Mouse (Mus musculus): Measurements from ENCODE around the gene Rps17. TPM values are rescaled to one million over a fixed set of nuclear protein-coding genes. Genes with fewer than 3 reads are reported as not detected.

The Rps17 gene
- total RNA-seq, 2 experiments from 2014 or later: 682 to 705 TPM

- DNase-seq (ENCODE audit: low spot score in 2 of 2): no peak
These were observed 9.2 kb downstream of the Rps17 start for GRCm38 (mm10) chr7:81335705-81336431.

- DNase-seq (ENCODE audit: low spot score in 2 of 2): no peak
These were observed 13.2 kb downstream of the Rps17 start for GRCm38 (mm10) chr7:81331851-81332250.

GRCm38 (mm10) chr7:81330767-81331166 is 14.3 kb downstream of the Rps17 start:
- no peak for DNase-seq (ENCODE audit: low spot score in 2 of 2)

GRCm38 (mm10) chr7:81327661-81328060 is 17.4 kb downstream of the Rps17 start:
- no peak for DNase-seq (ENCODE audit: low spot score in 2 of 2)

- DNase-seq (ENCODE audit: low spot score in 2 of 2): no peak
These were observed 18.2 kb downstream of the Rps17 start for GRCm38 (mm10) chr7:81326859-81327258.

- DNase-seq (ENCODE audit: low spot score in 2 of 2): no peak
These were observed 19.0 kb downstream of the Rps17 start for GRCm38 (mm10) chr7:81326043-81326442.

- no peak for DNase-seq (ENCODE audit: low spot score in 2 of 2)
These were observed 23.3 kb downstream of the Rps17 start for GRCm38 (mm10) chr7:81321776-81322175.

GRCm38 (mm10) chr7:81319749-81320148 is 25.3 kb downstream of the Rps17 start:
- no peak for DNase-seq (ENCODE audit: low spot score in 2 of 2)

- DNase-seq (ENCODE audit: low spot score in 2 of 2): no peak
These were observed 29.5 kb downstream of the Rps17 start for GRCm38 (mm10) chr7:81315583-81315982.

- no peak for DNase-seq (ENCODE audit: low spot score in 2 of 2)
These were observed 33.5 kb downstream of the Rps17 start for GRCm38 (mm10) chr7:81311581-81311980.

GRCm38 (mm10) chr7:81311130-81311529 is 33.9 kb downstream of the Rps17 start:
- DNase-seq (ENCODE audit: low spot score in 2 of 2): no peak

- no peak for DNase-seq (ENCODE audit: low spot score in 2 of 2)
These were observed 35.8 kb downstream of the Rps17 start for GRCm38 (mm10) chr7:81309247-81309646.

- peak; percentile 19 to 24 for DNase-seq (ENCODE audit: low spot score in 2 of 2)
These were observed 37.3 kb downstream of the Rps17 start for GRCm38 (mm10) chr7:81307735-81308134.

GRCm38 (mm10) chr7:81304675-81305074 is 40.4 kb downstream of the Rps17 start:
- no peak for DNase-seq (ENCODE audit: low spot score in 2 of 2)

- DNase-seq (ENCODE audit: low spot score in 2 of 2): no peak
These were observed 41.0 kb downstream of the Rps17 start for GRCm38 (mm10) chr7:81304100-81304499.

GRCm38 (mm10) chr7:81303682-81304081 is 41.4 kb downstream of the Rps17 start:
- no peak for DNase-seq (ENCODE audit: low spot score in 2 of 2)

GRCm38 (mm10) chr7:81301323-81301722 is 43.7 kb downstream of the Rps17 start:
- no peak for DNase-seq (ENCODE audit: low spot score in 2 of 2)

GRCm38 (mm10) chr7:81298206-81298605 is 46.8 kb downstream of the Rps17 start:
- no peak for DNase-seq (ENCODE audit: low spot score in 2 of 2)

GRCm38 (mm10) chr7:81295169-81295568 is 49.9 kb downstream of the Rps17 start:
- DNase-seq (ENCODE audit: low spot score in 2 of 2): no peak
